Mouse (Mus musculus) natural killer cell, adult 2 months (primary cell): ENCODE results near the gene 5730596B20Rik.

Experiments
- DNase-seq, 2 experiments: peaks; one replicate each; pipeline ENCODE4 v3.0.0; 2022; ENCODE audit warnings: low spot score in 2 of 2

5730596B20Rik gene

DNA sequence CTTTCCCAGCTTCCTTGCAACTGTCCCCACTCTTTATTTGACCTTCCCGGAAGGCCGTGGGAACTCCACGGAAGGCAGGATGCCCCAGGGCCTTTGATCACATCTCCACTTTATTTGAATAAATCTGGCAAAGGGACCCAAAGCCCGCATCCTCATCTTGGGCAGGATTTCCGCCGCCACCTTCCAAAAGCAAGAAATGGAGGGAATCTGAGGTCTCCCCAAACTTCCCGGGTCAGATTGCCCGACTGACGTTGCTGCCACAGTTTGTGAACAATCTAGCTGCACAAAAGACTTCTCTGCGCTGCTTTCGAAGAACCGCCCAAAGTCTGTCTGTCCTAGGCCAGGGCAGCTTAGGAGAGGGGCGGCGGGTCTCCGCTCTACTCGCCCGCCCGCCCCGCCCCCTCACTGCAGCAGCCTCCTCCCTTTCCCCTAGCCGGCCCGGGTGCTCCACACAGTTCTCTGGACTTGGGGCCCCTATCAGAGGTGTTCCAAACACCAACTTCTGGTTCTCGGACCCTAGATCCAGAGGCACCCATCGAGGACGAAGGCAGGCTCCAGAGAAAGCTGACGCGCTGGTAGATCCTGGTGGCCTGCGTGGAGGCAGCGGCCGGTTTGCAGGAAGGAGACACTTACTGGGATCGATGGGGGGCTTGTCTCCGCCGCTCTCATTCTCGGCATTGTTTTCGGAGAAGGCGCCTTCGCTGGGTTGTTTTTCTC is 47.8 kb downstream of the 5730596B20Rik start:
- no peak for DNase-seq

- DNase-seq = no peak
Observed at GRCm38 (mm10) chr6:52225612-52226568, 48.6 kb downstream of the 5730596B20Rik start.

DNA sequence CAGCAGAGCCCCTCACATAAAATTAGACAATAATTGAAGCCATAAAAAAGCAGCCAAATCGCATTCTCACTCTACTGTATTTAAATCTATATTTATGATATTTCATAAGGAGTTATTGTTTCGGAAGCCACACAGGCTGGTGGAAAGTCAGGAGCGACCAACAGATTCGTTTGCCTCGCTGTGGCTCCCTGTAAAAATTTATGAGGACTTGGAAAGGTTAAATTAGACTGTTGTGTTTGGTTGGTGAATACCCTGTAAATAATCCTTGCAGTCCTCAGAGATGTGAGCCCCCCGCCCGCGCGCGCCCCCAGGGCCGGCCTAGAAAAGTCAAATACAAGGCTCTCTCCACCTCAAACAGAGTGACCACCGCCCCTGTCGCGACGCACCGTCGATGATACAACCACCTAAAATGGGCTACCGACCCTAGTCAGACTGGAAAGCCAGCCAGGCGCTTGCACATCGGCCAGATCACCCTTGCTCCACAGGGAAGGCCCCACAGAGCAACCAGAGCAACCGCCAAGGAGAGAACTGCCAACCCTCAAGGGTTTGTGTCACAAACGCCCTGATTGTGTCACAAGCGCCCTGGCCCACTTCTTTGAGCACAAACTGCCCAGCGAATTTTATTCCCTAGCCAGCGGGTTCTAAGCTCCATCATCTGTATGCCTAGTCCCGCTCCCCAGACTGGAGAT is 49.4 kb downstream of the 5730596B20Rik start:
- no peak for DNase-seq

- no peak for DNase-seq
Observed at GRCm38 (mm10) chr6:52227470-52228222, 50.3 kb downstream of the 5730596B20Rik start.

GRCm38 (mm10) chr6:52228475-52229465 is 51.5 kb downstream of the 5730596B20Rik start:
- no peak for DNase-seq

GRCm38 (mm10) chr6:52229558-52230416 is 52.5 kb downstream of the 5730596B20Rik start:
- no peak for DNase-seq
